Mouse (Mus musculus) lung, adult 2 months (tissue): ENCODE measurements around the gene Pigx.

Experiments used
- CTCF ChIP-seq: fragments of 200-500 bp; IDR thresholded peaks from 2 replicates; pipeline ENCODE4 v1.5.1; 2011; ENCODE audit warnings: mild to moderate bottlenecking, low read length, control low read depth; ENCODE audit not compliant: insufficient read depth
- POLR2A ChIP-seq: fragments of 200-500 bp; IDR thresholded peaks from 2 replicates; pipeline ENCODE4 v1.6.1; 2011; ENCODE audit warnings: low read depth, mild to moderate bottlenecking, control low read depth, low read length, borderline replicate concordance; ENCODE audit errors: extremely low read depth

GRCm38 (mm10) chr16:32107342-32108045 lies 8.0 kb upstream of the Pigx start:
- TF ChIP-seq CTCF (no peak), POLR2A (no peak)
